Mouse (Mus musculus): ENCODE measurements around the gene Trappc13. TPM values are rescaled to one million over a fixed set of nuclear protein-coding genes. Genes with fewer than 3 reads are reported as not detected.
"Not testable (repeated sequence)": the region's sequence is repeated elsewhere in the genome, so short reads cannot be mapped to it uniquely, and the experiment has no call there.

Gene Trappc13
- polyA plus RNA-seq (2012; rRNA removed): 2.8 and 3.0 TPM in 2 replicates

DNA sequence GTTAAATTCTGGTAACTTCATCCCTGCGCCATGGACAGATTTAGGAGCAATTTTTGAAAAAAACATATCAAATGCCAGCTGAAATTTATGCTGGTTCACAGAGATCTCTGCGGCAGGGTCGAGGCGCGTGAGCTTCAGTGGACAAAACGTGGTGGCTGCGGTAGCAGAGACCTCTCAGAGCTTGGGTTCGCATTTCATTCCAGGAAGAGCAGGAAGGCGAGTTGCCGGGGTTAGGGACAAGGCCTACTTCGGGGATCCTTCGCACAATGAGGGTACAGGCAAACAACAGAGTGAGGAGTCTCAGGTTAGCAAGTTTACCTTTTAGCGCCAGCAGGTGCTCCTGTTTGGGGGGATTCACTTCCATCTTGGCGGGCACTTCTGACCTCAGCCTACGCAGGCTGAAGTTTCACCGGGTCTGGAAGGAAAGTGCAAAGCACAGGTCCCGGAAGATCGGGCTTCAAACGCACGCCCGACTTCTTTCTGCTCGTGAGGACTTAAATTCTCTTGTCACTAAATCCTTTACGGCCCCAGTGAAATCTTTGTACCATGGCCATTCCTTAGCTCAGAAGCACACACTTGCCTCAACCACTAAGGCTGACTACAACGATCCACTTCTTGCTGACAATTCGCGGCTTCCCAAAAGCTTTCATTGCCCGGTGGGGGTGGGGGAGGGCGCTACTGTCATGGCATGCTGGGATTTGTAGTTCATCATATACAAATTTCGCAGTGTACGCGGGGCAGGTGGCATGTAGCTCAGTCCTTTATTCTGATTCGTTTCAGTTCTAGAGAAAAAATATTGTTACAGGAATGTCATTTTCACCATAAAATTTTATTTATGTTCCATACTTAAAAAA, at the start of gene Trappc13:
TSS of gene Trappc13 (minus strand) at position 674 of the 854 bp plus-strand sequence.
- peak within 1 kb of the TSS; percentile 90 for H3K27ac ChIP-seq (ENCODE audit: insufficient read depth, low read length)
- H3K27me3 ChIP-seq (ENCODE audit: control insufficient read depth, insufficient read depth, low read length): no peaks in the 10 kb centered on the region
- peaks cover 5% of the 10 kb centered on the region for H3K4me1 ChIP-seq (ENCODE audit: control insufficient read depth, insufficient read depth, insufficient read length)
- H3K36me3 ChIP-seq (ENCODE audit: control insufficient read depth, insufficient read depth, low read length): peaks cover 1% of the 10 kb centered on the region; the same call in 1 of the 2 replicates
- peak within 1 kb of the TSS; percentile 99 for H3K4me3 ChIP-seq (ENCODE audit: extremely low read depth, insufficient read depth, insufficient read length)
- under 1% methylated on average over 32 of the region's 32 CpGs for WGBS
- no peak for TF ChIP-seq POLR2A (IDR thresholded peaks at IDR 0.05; ENCODE audit: low read depth, low read length)
- no peak for TF ChIP-seq CTCF (IDR thresholded peaks at IDR 0.05; ENCODE audit: extremely low read depth, insufficient read depth, insufficient read length, insufficient replicate concordance)
- peak in 1 of 2 experiments; percentile 72 for DNase-seq (ENCODE audit: low read depth in 1 of 2, low spot score in 2 of 2)

DNA sequence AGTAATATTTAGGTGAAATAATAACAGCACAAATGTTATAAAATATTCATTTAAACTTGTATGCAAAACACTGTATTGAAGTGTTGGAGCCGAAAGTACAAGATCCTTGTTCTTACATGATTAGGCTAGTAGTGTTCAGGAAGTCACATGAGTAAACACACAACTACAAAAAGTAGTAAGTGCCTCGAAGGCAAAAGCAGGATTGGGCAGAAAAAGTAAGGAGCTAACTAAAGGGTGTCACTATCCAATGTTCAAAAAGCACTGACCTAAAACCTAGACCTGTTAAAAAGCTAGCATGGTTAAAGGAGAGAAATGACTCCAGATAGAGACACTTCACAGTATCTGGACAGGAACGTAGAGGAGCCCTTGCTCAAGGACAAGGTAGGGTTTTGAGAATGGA, 49.2 kb upstream of the Trappc13 start:
- no peak for DNase-seq (ENCODE audit: low read depth in 1 of 2, low spot score in 2 of 2)
- H3K27me3 ChIP-seq (ENCODE audit: control insufficient read depth, insufficient read depth, low read length): no peaks in the 10 kb centered on the region
- peaks cover 3% of the 10 kb centered on the region; the same call in 1 of the 2 replicates for H3K36me3 ChIP-seq (ENCODE audit: control insufficient read depth, insufficient read depth, low read length)
- TF ChIP-seq POLR2A (IDR thresholded peaks at IDR 0.05; ENCODE audit: low read depth, low read length) (no peak), CTCF (IDR thresholded peaks at IDR 0.05; ENCODE audit: extremely low read depth, insufficient read depth, insufficient read length, insufficient replicate concordance) (no peak)
- no peak overlapping the region for H3K4me3 ChIP-seq (ENCODE audit: extremely low read depth, insufficient read depth, insufficient read length)
- no peak overlapping the region for H3K27ac ChIP-seq (ENCODE audit: insufficient read depth, low read length)
- 19% methylated on average over 3 of the region's 3 CpGs for WGBS
- H3K4me1 ChIP-seq (ENCODE audit: control insufficient read depth, insufficient read depth, insufficient read length): no peaks in the 10 kb centered on the region

DNA sequence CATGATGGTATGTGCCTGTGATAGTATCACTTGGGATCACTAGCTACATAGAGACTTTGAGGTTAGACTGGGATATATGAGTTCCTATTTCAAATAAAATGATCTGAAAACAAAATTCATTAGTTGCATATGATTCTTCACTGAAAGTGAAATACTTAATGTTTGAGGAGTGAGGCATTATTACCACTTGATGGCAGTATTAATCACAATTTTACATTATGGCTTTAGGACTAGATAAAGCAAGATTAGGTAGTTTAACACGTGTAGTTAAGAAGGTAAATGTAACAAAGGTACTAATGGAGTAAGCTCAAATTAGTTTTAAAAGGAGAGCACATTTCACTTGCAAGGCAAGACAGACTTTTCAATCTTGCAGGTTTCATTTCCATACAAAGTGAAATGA, 26.0 kb upstream of the Trappc13 start:
- peaks cover 12% of the 10 kb centered on the region for H3K36me3 ChIP-seq (ENCODE audit: control insufficient read depth, insufficient read depth, low read length)
- no peak overlapping the region for H3K27ac ChIP-seq (ENCODE audit: insufficient read depth, low read length)
- DNase-seq (ENCODE audit: low read depth in 1 of 2, low spot score in 2 of 2): no peak
- no peak for TF ChIP-seq POLR2A (IDR thresholded peaks at IDR 0.05; ENCODE audit: low read depth, low read length)
- no peak for TF ChIP-seq CTCF (IDR thresholded peaks at IDR 0.05; ENCODE audit: extremely low read depth, insufficient read depth, insufficient read length, insufficient replicate concordance)
- H3K4me1 ChIP-seq (ENCODE audit: control insufficient read depth, insufficient read depth, insufficient read length): no peaks in the 10 kb centered on the region
- 62% methylated on average over 1 of the region's 1 CpGs for WGBS
- H3K4me3 ChIP-seq (ENCODE audit: extremely low read depth, insufficient read depth, insufficient read length): no peak overlapping the region
- H3K27me3 ChIP-seq (ENCODE audit: control insufficient read depth, insufficient read depth, low read length): no peaks in the 10 kb centered on the region

DNA sequence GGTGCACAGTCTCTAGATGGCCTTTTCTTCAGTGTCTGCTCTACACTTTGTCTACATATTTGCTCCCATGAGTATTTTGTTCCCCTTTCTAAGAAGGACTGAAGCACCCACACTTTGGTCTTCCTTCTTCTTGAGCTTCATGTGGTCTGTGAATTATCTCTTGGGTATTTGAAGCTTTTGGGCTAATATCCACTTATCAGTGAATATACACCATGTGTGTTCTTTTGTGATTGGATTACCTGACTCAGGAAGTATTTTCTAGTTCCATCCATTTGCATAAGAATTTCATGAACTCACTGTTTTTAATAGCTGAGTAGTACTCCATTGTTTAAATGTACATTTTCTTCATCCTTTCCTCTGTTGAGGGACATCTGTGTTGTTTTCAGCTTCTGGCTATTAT, 17.6 kb upstream of the Trappc13 start:
- H3K27me3 ChIP-seq (ENCODE audit: control insufficient read depth, insufficient read depth, low read length); H3K4me1 ChIP-seq (ENCODE audit: control insufficient read depth, insufficient read depth, insufficient read length); DNase-seq (ENCODE audit: low read depth in 1 of 2, low spot score in 2 of 2); H3K27ac ChIP-seq (ENCODE audit: insufficient read depth, low read length); H3K4me3 ChIP-seq (ENCODE audit: extremely low read depth, insufficient read depth, insufficient read length): not testable (repeated sequence)
- H3K36me3 ChIP-seq (ENCODE audit: control insufficient read depth, insufficient read depth, low read length): peaks cover 13% of the 10 kb centered on the region

DNA sequence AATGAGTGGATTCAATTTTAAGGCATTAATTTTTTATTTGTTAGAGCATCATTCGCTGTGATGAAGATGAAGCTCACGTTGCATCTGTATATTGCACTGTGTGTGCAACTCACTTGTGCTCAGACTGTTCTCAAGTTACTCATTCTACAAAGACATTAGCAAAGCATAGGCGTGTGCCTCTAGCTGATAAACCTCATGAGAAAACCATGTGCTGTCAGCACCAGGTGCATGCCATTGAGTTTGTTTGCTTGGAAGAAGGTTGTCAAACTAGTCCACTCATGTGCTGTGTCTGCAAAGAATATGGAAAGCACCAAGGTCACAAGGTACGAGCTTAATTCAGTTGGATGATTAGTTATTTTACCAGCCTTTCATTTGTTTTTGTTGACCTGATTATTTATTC, 9.1 kb upstream of the Trappc13 start:
- Histone ChIP-seq H3K27me3 (ENCODE audit: control insufficient read depth, insufficient read depth, low read length) (no peaks in the 10 kb centered on the region), H3K4me1 (ENCODE audit: control insufficient read depth, insufficient read depth, insufficient read length) (no peaks in the 10 kb centered on the region), H3K4me3 (ENCODE audit: extremely low read depth, insufficient read depth, insufficient read length) (no peak overlapping the region), H3K27ac (ENCODE audit: insufficient read depth, low read length) (no peak overlapping the region), H3K36me3 (ENCODE audit: control insufficient read depth, insufficient read depth, low read length) (peaks cover 18% of the 10 kb centered on the region)
- WGBS: 90% methylated on average over 4 of the region's 4 CpGs
- no peak for DNase-seq (ENCODE audit: low read depth in 1 of 2, low spot score in 2 of 2)
- no peak for TF ChIP-seq CTCF (IDR thresholded peaks at IDR 0.05; ENCODE audit: extremely low read depth, insufficient read depth, insufficient read length, insufficient replicate concordance)
- no peak for TF ChIP-seq POLR2A (IDR thresholded peaks at IDR 0.05; ENCODE audit: low read depth, low read length)

DNA sequence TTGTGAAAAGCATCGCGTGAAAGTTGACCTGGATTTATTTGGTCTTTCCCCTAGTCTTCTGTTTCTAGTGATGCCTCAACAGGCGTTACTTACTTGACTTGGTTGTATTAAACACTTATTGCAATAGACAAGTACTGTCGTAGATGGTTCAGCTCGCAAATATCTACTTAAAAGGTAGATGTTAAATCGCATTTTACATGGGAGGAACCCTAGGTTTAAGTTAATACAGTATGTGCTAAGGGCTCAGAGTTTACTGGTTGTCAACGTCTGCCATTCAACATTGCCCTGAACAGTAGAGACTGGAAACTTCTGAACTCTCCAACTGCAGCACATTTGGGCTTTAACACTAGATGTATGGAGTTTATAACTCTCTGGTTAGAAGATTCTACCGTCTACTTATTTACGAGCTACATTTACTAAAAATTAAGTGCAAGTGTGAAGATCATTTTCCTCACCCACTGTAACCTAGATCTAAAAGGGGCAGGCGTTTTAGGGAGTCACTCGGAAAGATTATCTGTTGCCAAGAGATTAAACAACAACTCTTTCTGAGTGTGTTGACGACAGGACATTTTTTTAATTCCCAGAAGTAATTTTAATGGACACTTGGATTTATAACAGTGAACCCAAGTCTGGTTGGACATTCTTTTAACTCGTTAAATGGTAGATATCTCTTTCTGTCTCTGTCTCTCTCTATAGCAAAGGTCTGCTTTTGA, 1.1 kb upstream of the Trappc13 start:
- DNase-seq (ENCODE audit: low read depth in 1 of 2, low spot score in 2 of 2): no peak
- Histone ChIP-seq H3K27me3 (ENCODE audit: control insufficient read depth, insufficient read depth, low read length) (no peaks in the 10 kb centered on the region), H3K4me1 (ENCODE audit: control insufficient read depth, insufficient read depth, insufficient read length) (peaks cover 5% of the 10 kb centered on the region), H3K36me3 (ENCODE audit: control insufficient read depth, insufficient read depth, low read length) (peaks cover 1% of the 10 kb centered on the region; the same call in 1 of the 2 replicates), H3K27ac (ENCODE audit: insufficient read depth, low read length) (peak overlapping the region; percentile 81), H3K4me3 (ENCODE audit: extremely low read depth, insufficient read depth, insufficient read length) (peak overlapping the region; percentile 99)
- no peak for TF ChIP-seq CTCF (IDR thresholded peaks at IDR 0.05; ENCODE audit: extremely low read depth, insufficient read depth, insufficient read length, insufficient replicate concordance)
- TF ChIP-seq POLR2A (IDR thresholded peaks at IDR 0.05; ENCODE audit: low read depth, low read length): no peak
- WGBS: 20% methylated on average over 13 of the region's 13 CpGs

Measured in spleen, adult 2 months (tissue).